10 mouse cellular contexts compared by ENCODE assay signal in genomic region chr13:34876481-34876880, GRCm38 (mm10). TPM values are rescaled to one million over a fixed set of nuclear protein-coding genes. Genes with fewer than 3 reads are reported as not detected.
DNase-seq lines count a peak whose midpoint lies in the region; ATAC-seq and TF ChIP-seq lines count a peak whose summit lies in the region.
"Had no signal": no experiment of that assay in that cellular context is flagged by ENCODE, and none has a peak within 500 bp of the region (broad histone marks: within the 10 kb centered on the region; RNA-seq: fewer than 3 reads in every experiment).

No protein-coding gene starts in this region.

- intact Hi-C loops in heart, adult 2 months (cut with DNase I): loop anchor here (1.0 kb wide), 1 partner anchor 118 kb away; no protein-coding TSS in a partner anchor
- intact Hi-C loops in heart, postnatal 25 days (cut with DNase I): loop anchor here (10.0 kb wide), 4 partner anchors 118 to 868 kb away; partner anchors contain the start of genes Slc22a23 and Tubb2a

- peaks cover 14% of the 10 kb centered on the region for H3K4me1 ChIP-seq in heart, adult 2 months (ENCODE audit: control insufficient read depth, insufficient read depth, low read length)
- peaks cover 3 to 33% of the 10 kb centered on the region in 2 experiments; a peak in 2 of 4 replicates for H3K4me1 ChIP-seq in CH12.LX (ENCODE audit: control insufficient read depth in 1 of 2, insufficient read depth in 2 of 2)
- H3K4me1 ChIP-seq in hindbrain, embryonic 10.5 days (replicated peaks): peaks cover 28% of the 10 kb centered on the region
- H3K4me1 ChIP-seq in liver, postnatal 0 days (ENCODE audit: insufficient read depth): peaks cover 29% of the 10 kb centered on the region

- no peak for ATAC-seq in liver, postnatal 0 days

- TF ChIP-seq RAD21 in CH12.LX (IDR thresholded peaks at IDR 0.05; ENCODE audit: low read depth, low read length): no peak

- peaks cover 9% of the 10 kb centered on the region for H3K79me2 ChIP-seq in heart, adult 2 months (replicated peaks; ENCODE audit: control insufficient read depth, insufficient read depth, low read length)
- H3K79me2 ChIP-seq in CH12.LX (replicated peaks; ENCODE audit: control insufficient read depth, extremely low read depth, insufficient read depth, poor library complexity, severe bottlenecking): peaks cover 53% of the 10 kb centered on the region

- no peaks in the 10 kb centered on the region for H3K27me3 ChIP-seq in heart, adult 2 months (ENCODE audit: control insufficient read depth, insufficient read depth, low read length)
- no peaks in the 10 kb centered on the region for H3K27me3 ChIP-seq in CH12.LX (replicated peaks)
- H3K27me3 ChIP-seq in hindbrain, embryonic 10.5 days (ENCODE audit: insufficient read depth, poor library complexity, severe bottlenecking): no peaks in the 10 kb centered on the region
- no peaks in the 10 kb centered on the region for H3K27me3 ChIP-seq in liver, postnatal 0 days (ENCODE audit: insufficient read depth, low read length)

- peak overlapping the region; percentile 90 for H3K4me3 ChIP-seq in heart, adult 2 months
- peak overlapping the region; percentile 87 to 98 (median 97) for H3K4me3 ChIP-seq in CH12.LX (replicated peaks in 1 of 3; ENCODE audit: low read depth in 2 of 3, low read length in 2 of 3, poor library complexity in 1 of 3)
- H3K4me3 ChIP-seq in hindbrain, embryonic 10.5 days: peak overlapping the region; percentile 97
- peak overlapping the region; percentile 97 for H3K4me3 ChIP-seq in liver, postnatal 0 days (ENCODE audit: low read depth, low read length)

- WGBS in heart, adult 2 months: 3% methylated on average over 3 of the region's 3 CpGs
- WGBS in hindbrain, embryonic 10.5 days: 19% methylated on average over 3 of the region's 3 CpGs
- WGBS in liver, postnatal 0 days (ENCODE audit: insufficient replicate concordance): 6% methylated on average over 3 of the region's 3 CpGs

- H3K27ac ChIP-seq in heart, adult 2 months: peak overlapping the region; percentile 95
- no peak overlapping the region for H3K27ac ChIP-seq in CH12.LX (ENCODE audit: insufficient read depth, low read depth)
- peak overlapping the region; percentile 99 for H3K27ac ChIP-seq in hindbrain, embryonic 10.5 days
- H3K27ac ChIP-seq in liver, postnatal 0 days (ENCODE audit: low read depth): peak overlapping the region; percentile 100

- peak overlapping the region; percentile 9; the same call in 1 of the 2 replicates for H3K9ac ChIP-seq in heart, adult 2 months (ENCODE audit: low read depth, low read length)
- peak overlapping the region; percentile 83 for H3K9ac ChIP-seq in CH12.LX (ENCODE audit: insufficient read depth, low read depth)
- peak overlapping the region; percentile 94 for H3K9ac ChIP-seq in liver, postnatal 0 days (replicated peaks)

- no peak for TF ChIP-seq CTCF in heart, adult 2 months (IDR thresholded peaks at IDR 0.05)
- no peak for TF ChIP-seq CTCF in CH12.LX (conservative IDR thresholded peaks at IDR 0.05 in 1 of 2, IDR thresholded peaks at IDR 0.05 in 1 of 2; ENCODE audit: low read depth in 2 of 2, low read length in 2 of 2)
- TF ChIP-seq CTCF in liver, postnatal 0 days (IDR thresholded peaks at IDR 0.05; ENCODE audit: low read depth): no peak

- no peaks in the 10 kb centered on the region for H3K9me3 ChIP-seq in CH12.LX (replicated peaks; ENCODE audit: low read length)
- no peaks in the 10 kb centered on the region for H3K9me3 ChIP-seq in hindbrain, embryonic 10.5 days
- no peaks in the 10 kb centered on the region for H3K9me3 ChIP-seq in liver, postnatal 0 days (ENCODE audit: low read length)

- in situ Hi-C loops in CH12.LX (cut with MboI; ENCODE audit: low pct_ligation_motif_present, low pct_unique_long_range_greater_than_20kb, low sequenced_read_pairs): no loop called here

- peaks cover 12% of the 10 kb centered on the region for H3K36me3 ChIP-seq in heart, adult 2 months (ENCODE audit: control insufficient read depth, insufficient read depth, low read length)
- peaks cover 9 to 19% of the 10 kb centered on the region in 2 experiments for H3K36me3 ChIP-seq in CH12.LX (replicated peaks in 1 of 2; ENCODE audit: control insufficient read depth in 1 of 2, insufficient read depth in 1 of 2, low read length in 1 of 2)
- H3K36me3 ChIP-seq in hindbrain, embryonic 10.5 days: peaks cover 19% of the 10 kb centered on the region
- 0 out of 2 replicates have a peak, but pooled peaks cover 6% of the 10 kb centered on the region for H3K36me3 ChIP-seq in liver, postnatal 0 days (replicated peaks; ENCODE audit: insufficient read depth, low read length)

- peak overlapping the region; percentile 90 for H3K4me2 ChIP-seq in CH12.LX (ENCODE audit: insufficient read depth, low read depth, poor library complexity, severe bottlenecking)
- peak overlapping the region; percentile 86 for H3K4me2 ChIP-seq in liver, postnatal 0 days (ENCODE audit: low read depth, low read length)

- dilution Hi-C loops in CH12.LX (cut with MboI; ENCODE audit: extremely low pct_ligation_motif_present, extremely low pct_unique_long_range_greater_than_20kb, low sequenced_read_pairs): no loop called here

- TF ChIP-seq POLR2A in heart, adult 2 months (IDR thresholded peaks at IDR 0.05; ENCODE audit: insufficient read depth, low read depth, low read length): no peak
- TF ChIP-seq POLR2A in CH12.LX (IDR thresholded peaks at IDR 0.05; ENCODE audit: low read depth, low read length): no peak

- no peak for DNase-seq in heart, adult 2 months
- no peak for DNase-seq in heart, postnatal 25 days (ENCODE audit: low spot score)
- no peak for DNase-seq in CH12.LX (ENCODE audit: extremely low read depth)
- DNase-seq in hindbrain, embryonic 10.5 days (ENCODE audit: low spot score): no peak
- no peak for DNase-seq in liver, postnatal 0 days
- no peak for DNase-seq in embryo, embryonic 10 days (ENCODE audit: low spot score)
- no peak for DNase-seq in thymus, postnatal 0 days (ENCODE audit: low spot score)
- DNase-seq in ovary, adult 18-20 months (ENCODE audit: low spot score): no peak
- DNase-seq: cerebellum, postnatal 14 days had no signal

- TF ChIP-seq EP300 in heart, adult 2 months (IDR thresholded peaks at IDR 0.05; ENCODE audit: insufficient read depth, low read depth, low read length): no peak
- no peak for TF ChIP-seq EP300 in CH12.LX (IDR thresholded peaks at IDR 0.05; ENCODE audit: low read length)
- TF ChIP-seq EP300 in liver, postnatal 0 days (IDR thresholded peaks at IDR 0.05; ENCODE audit: low read depth): no peak

TF ChIP-seq in CH12.LX, 34 proteins besides CTCF, POLR2A, EP300 and RAD21:
- TF ChIP-seq ELF1 (IDR thresholded peaks at IDR 0.05; ENCODE audit: low read depth, low read length) (no peak), CHD1 (IDR thresholded peaks at IDR 0.05; ENCODE audit: low read depth, low read length) (0 out of 2 replicates have a peak, but pooled peaks have one; percentile 45), MAFK (IDR thresholded peaks at IDR 0.05; ENCODE audit: insufficient replicate concordance, low read length) (no peak)
TF ChIP-seq in CH12.LX: peak in this region for 1.

RNA-seq across cellular contexts. Expression of gene Prpf4b, which starts 1.4 kb away (rescaled TPM):
- total RNA-seq in heart, adult 2 months (2021): 10 to 100 TPM; 32.1 to 32.8 TPM
- polyA plus RNA-seq in heart, adult 2 months (2012; rRNA removed): 11.2 and 21.6 TPM in 2 replicates
- 10 to 100 TPM; 31.1 to 36.0 TPM for total RNA-seq in heart, postnatal 25 days (2021)
- total RNA-seq in CH12.LX (2012; rRNA removed) (51.1 and 62.7 TPM in 2 replicates), CH12.LX (2014; rRNA removed) (57.3 and 68.8 TPM in 2 replicates)
- polyA plus RNA-seq in CH12.LX (2012; ENCODE audit: insufficient read length, low read depth): 94.9 and 112 TPM in 2 replicates
- polyA plus RNA-seq in hindbrain, embryonic 10.5 days (2016; fragmentation: Nextera tagmentation; extraction: Ambion mirVana): 44.9 and 71.1 TPM in 2 replicates
- polyA plus RNA-seq in liver, postnatal 0 days (2015; fragmentation: Nextera tagmentation; extraction: Ambion mirVana): 33.4 and 37.0 TPM in 2 replicates
- polyA plus RNA-seq in thymus, postnatal 0 days (2015; fragmentation: Nextera tagmentation; extraction: Ambion mirVana): 102 and 108 TPM in 2 replicates

RNA-seq across cellular contexts. Expression of gene Fam217a, which starts 47.6 kb away (rescaled TPM):
- total RNA-seq in heart, adult 2 months (2021): under 1 TPM; 0.11 to 0.23 TPM
- polyA plus RNA-seq in heart, adult 2 months (2012; rRNA removed): 0.25 and 0.32 TPM in 2 replicates
- under 1 TPM; 0.10 to 0.22 TPM for total RNA-seq in heart, postnatal 25 days (2021)
- total RNA-seq in CH12.LX (2012; rRNA removed) (not detected in 2 replicates), CH12.LX (2014; rRNA removed) (not detected in 2 replicates)
- polyA plus RNA-seq in CH12.LX (2012; ENCODE audit: insufficient read length, low read depth): not detected in 2 replicates
- polyA plus RNA-seq in hindbrain, embryonic 10.5 days (2016; fragmentation: Nextera tagmentation; extraction: Ambion mirVana): 1.3 and 1.4 TPM in 2 replicates
- polyA plus RNA-seq in liver, postnatal 0 days (2015; fragmentation: Nextera tagmentation; extraction: Ambion mirVana): 0.15 and 0.34 TPM in 2 replicates
- 0.24 and 0.36 TPM in 2 replicates for polyA plus RNA-seq in thymus, postnatal 0 days (2015; fragmentation: Nextera tagmentation; extraction: Ambion mirVana)
- polyA plus RNA-seq: lung, adult 2 months had no signal

RNA-seq across cellular contexts. Expression of gene 4933417A18Rik, which starts 47.7 kb away (rescaled TPM):
- total RNA-seq in heart, adult 2 months (2021): not detected
- not detected in 2 replicates for polyA plus RNA-seq in heart, adult 2 months (2012; rRNA removed)
- total RNA-seq in heart, postnatal 25 days (2021): not detected
- total RNA-seq in CH12.LX (2012; rRNA removed) (not detected in 2 replicates), CH12.LX (2014; rRNA removed) (not detected in 2 replicates)
- not detected in 2 replicates for polyA plus RNA-seq in CH12.LX (2012; ENCODE audit: insufficient read length, low read depth)
- polyA plus RNA-seq in hindbrain, embryonic 10.5 days (2016; fragmentation: Nextera tagmentation; extraction: Ambion mirVana): not detected in 2 replicates
- not detected in 2 replicates for polyA plus RNA-seq in liver, postnatal 0 days (2015; fragmentation: Nextera tagmentation; extraction: Ambion mirVana)
- not detected in 2 replicates for polyA plus RNA-seq in thymus, postnatal 0 days (2015; fragmentation: Nextera tagmentation; extraction: Ambion mirVana)
- polyA plus RNA-seq: lung, adult 2 months had no signal

Comparison
In these comparisons a context has a peak if more than half of its experiments do, and no peak if none do; other contexts are left out.
1. H3K9ac ChIP-seq: peak in every context shown above with its lines; median percentile 94 in liver, postnatal 0 days; 83 in CH12.LX; 9 in heart, adult 2 months.